7 mouse cellular contexts compared by ENCODE assay signal in the genomic region with DNA sequence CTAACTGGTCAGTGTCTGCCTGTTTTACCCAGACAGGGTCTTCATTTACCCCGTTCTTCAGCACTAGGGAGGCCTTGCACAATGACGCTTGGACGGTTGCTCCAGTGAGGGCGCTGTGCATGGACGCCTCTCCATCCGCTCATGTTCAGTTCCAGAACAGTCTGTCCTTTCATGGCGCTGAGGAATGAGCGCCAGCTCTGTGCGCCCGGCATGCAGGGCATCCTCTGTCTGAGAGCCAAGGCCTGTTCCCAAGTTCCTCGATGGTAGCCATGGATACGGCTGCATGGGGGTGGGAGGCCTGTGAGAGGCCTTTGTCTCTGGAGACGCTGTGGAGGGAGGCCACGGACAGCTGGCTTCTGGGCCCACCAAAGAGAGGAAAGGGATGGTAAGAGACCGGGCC. TPM values are rescaled to one million over a fixed set of nuclear protein-coding genes. Genes with fewer than 3 reads are reported as not detected.
A peak's percentile ranks its signal among the peaks of the same experiment; 100 is the strongest.
DNase-seq lines count a peak whose midpoint lies in the region; ATAC-seq lines count a peak whose summit lies in the region.

No protein-coding gene starts in this region.

- peak; percentile 74 for ATAC-seq in heart, embryonic 15.5 days (replicated peaks; ENCODE audit: insufficient number of reproducible peaks, insufficient read depth, low FRiP score, low read depth)

- H3K36me3 ChIP-seq in heart, embryonic 15.5 days, result peaks cover 10% of the 10 kb centered on the region; the same call in 1 of the 2 replicates

- H3K9ac ChIP-seq in heart, embryonic 15.5 days, result no peak overlapping the region

- peaks cover 77% of the 10 kb centered on the region for H3K4me1 ChIP-seq in heart, embryonic 15.5 days (replicated peaks)

- peak; percentile 93 for DNase-seq in brain, adult 2 months (ENCODE audit: low read depth, low spot score)
- peak; percentile 61 to 68 for DNase-seq in cerebellum, postnatal 14 days
- peak; percentile 49 to 83 for DNase-seq in left cerebral cortex, adult 8-10 months (ENCODE audit: low spot score in 2 of 2)
- DNase-seq in right cerebral cortex, adult 18-20 months, result peak; percentile 72
- no peak for DNase-seq in spleen, adult 12 weeks (ENCODE audit: low spot score)
- no peak for DNase-seq in lung, postnatal 14 days

- H3K9me3 ChIP-seq in heart, embryonic 15.5 days (replicated peaks), result no peaks in the 10 kb centered on the region

- peak overlapping the region; percentile 29; the same call in 1 of the 2 replicates for H3K4me2 ChIP-seq in heart, embryonic 15.5 days

- H3K27ac ChIP-seq in heart, embryonic 15.5 days, result peak overlapping the region; percentile 85

- WGBS in heart, embryonic 15.5 days, result 51% methylated on average over 15 of the region's 15 CpGs

- no peak overlapping the region for H3K4me3 ChIP-seq in heart, embryonic 15.5 days

- H3K27me3 ChIP-seq in heart, embryonic 15.5 days, result no peaks in the 10 kb centered on the region

RNA-seq across cellular contexts. Expression of a gene that starts 39.6 kb away (rescaled TPM):
- polyA plus RNA-seq in heart, embryonic 15.5 days (2015; fragmentation: Nextera tagmentation; extraction: Ambion mirVana), result 36.1 and 36.5 TPM in 2 replicates
- total RNA-seq in left cerebral cortex, adult 8-10 months (2022), result 10 to 100 TPM; 16.6 to 20.1 (median 18.3) TPM

Comparison
In these comparisons a context has a peak if more than half of its experiments do, and no peak if none do; other contexts are left out.
1. DNase-seq: peak in brain, adult 2 months (single experiment), cerebellum, postnatal 14 days (2 of 2), left cerebral cortex, adult 8-10 months (2 of 2) and right cerebral cortex, adult 18-20 months (single experiment); none in spleen, adult 12 weeks (single experiment) and lung, postnatal 14 days (single experiment).